Mouse (Mus musculus) liver, adult 2 months (tissue): ENCODE measurements around the gene Toe1. TPM values are rescaled to one million over a fixed set of nuclear protein-coding genes. Genes with fewer than 3 reads are reported as not detected.
A peak's percentile ranks its signal among the peaks of the same experiment; 100 is the strongest.

Experiments
- DNase-seq: peaks from one replicate; pipeline ENCODE4 v3.0.0-alpha.2; 2011; ENCODE audit warnings: low read depth, low spot score; ENCODE audit errors: extremely low read depth
- H3K27ac ChIP-seq: fragments of 200-500 bp; replicated peaks from 2 replicates; pipeline ENCODE4 v1.5.1; 2012; ENCODE audit warnings: low read depth, mild to moderate bottlenecking, control low read depth, inconsistent platforms, low read length; ENCODE audit not compliant: insufficient read depth
- H3K27me3 ChIP-seq: fragments of 200-500 bp; 2 replicates; pipeline ENCODE4 v1.6.1; 2012; ENCODE audit warnings: mild to moderate bottlenecking, moderate library complexity, low read length, inconsistent platforms; ENCODE audit not compliant: control insufficient read depth, insufficient read depth
- H3K36me3 ChIP-seq: fragments of 200-500 bp; 2 replicates; pipeline ENCODE4 v1.6.1; 2012; ENCODE audit warnings: low read length, inconsistent platforms; ENCODE audit not compliant: control insufficient read depth, insufficient read depth
- H3K4me1 ChIP-seq: fragments of 200-500 bp; 2 replicates; pipeline ENCODE4 v1.6.1; 2011; ENCODE audit warnings: low read length; ENCODE audit not compliant: control insufficient read depth, insufficient read depth
- H3K4me3 ChIP-seq: fragments of 200-500 bp; 2 replicates; pipeline ENCODE4 v1.5.1; 2011; ENCODE audit warnings: low read depth, mild to moderate bottlenecking, control low read depth, low read length, moderate library complexity; ENCODE audit not compliant: insufficient read depth
- H3K79me2 ChIP-seq: fragments of 200-500 bp; 2 replicates; pipeline ENCODE4 v1.6.1; 2012; ENCODE audit warnings: inconsistent platforms, mild to moderate bottlenecking, low read length, moderate library complexity; ENCODE audit not compliant: control insufficient read depth, insufficient read depth
- H3K9ac ChIP-seq: fragments of 200-500 bp; 2 replicates; pipeline ENCODE4 v1.6.1; 2012; ENCODE audit warnings: low read depth, mild to moderate bottlenecking, control low read depth, inconsistent platforms, low read length
- CTCF ChIP-seq: fragments of 200-500 bp; IDR thresholded peaks from 2 replicates; pipeline ENCODE4 v1.5.1; 2011; ENCODE audit warnings: low read depth, low read length, control low read depth
- POLR2A ChIP-seq: fragments of 200-500 bp; IDR thresholded peaks from 2 replicates; pipeline ENCODE4 v1.6.1; 2011; ENCODE audit warnings: low read length, control low read depth; ENCODE audit not compliant: insufficient read depth; ENCODE audit errors: extremely low read depth
- WGBS: fragments of 180-500 bp; shearing (Covaris S2); methylation state at CpG from one replicate; pipeline ENCODE4 v1.1.7; 2018; 5-methylcytosine and 5-hydroxymethylcytosine counted together
- polyA plus RNA-seq: library from polyadenylated mRNA; depleted of rRNA; stranded (reverse); fragments of >200 nt; gene quantifications from 2 replicates; pipeline ENCODE4 v1.2.3, GENCODE M21; 2012; rRNA removed
- total RNA-seq: library from RNA; depleted of rRNA; stranded (reverse); fragments of >200 nt; gene quantifications from 2 replicates; pipeline ENCODE4 v1.2.3, GENCODE M21; 2014; rRNA removed

Gene Toe1
- total and polyA plus RNA-seq, 2 experiments = 10.9 to 11.7 TPM

DNA sequence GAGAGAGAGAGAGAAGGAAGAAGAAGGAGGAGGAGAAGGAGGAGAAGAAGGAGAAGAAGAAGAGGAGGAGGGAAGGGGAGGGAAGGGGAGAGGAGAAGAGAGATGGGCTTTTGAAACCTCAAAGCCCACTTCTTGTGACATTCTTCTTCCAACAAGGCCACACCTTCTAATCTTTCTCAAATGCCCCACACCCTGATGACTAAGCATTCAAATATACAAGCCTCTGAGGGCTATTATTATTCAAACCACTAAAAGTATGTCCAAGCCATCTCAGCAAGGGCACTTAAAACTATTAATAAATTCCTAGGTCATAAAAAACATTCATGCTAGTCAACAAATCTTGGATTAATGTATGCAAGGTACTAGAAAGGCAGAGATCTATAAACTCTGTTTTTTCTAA, 38.4 kb downstream of the Toe1 start:
- H3K27me3 ChIP-seq = no peaks in the 10 kb centered on the region
- no peak overlapping the region for H3K4me3 ChIP-seq
- H3K27ac ChIP-seq = no peak overlapping the region
- H3K4me1 ChIP-seq = no peaks in the 10 kb centered on the region
- no peaks in the 10 kb centered on the region for H3K79me2 ChIP-seq
- H3K9ac ChIP-seq = no peak overlapping the region
- TF ChIP-seq POLR2A (no peak), CTCF (no peak)
- peaks cover 8% of the 10 kb centered on the region; the same call in 1 of the 2 replicates for H3K36me3 ChIP-seq
- DNase-seq = no peak

- H3K36me3 ChIP-seq = peaks cover 8% of the 10 kb centered on the region; the same call in 1 of the 2 replicates
- H3K27ac ChIP-seq = no peak overlapping the region
- TF ChIP-seq POLR2A = no peak
- H3K4me3 ChIP-seq = no peak overlapping the region
- WGBS = 91% methylated on average over 5 of the region's 5 CpGs
- no peaks in the 10 kb centered on the region for H3K27me3 ChIP-seq
- H3K9ac ChIP-seq = no peak overlapping the region
- no peaks in the 10 kb centered on the region for H3K4me1 ChIP-seq
- no peak for DNase-seq
- H3K79me2 ChIP-seq = no peaks in the 10 kb centered on the region
Measured at GRCm38 (mm10) chr4:116768510-116768909, 38.9 kb downstream of the Toe1 start.

GRCm38 (mm10) chr4:116764001-116764400, 43.4 kb downstream of the Toe1 start:
- WGBS = 93% methylated on average over 5 of the region's 5 CpGs
- Histone ChIP-seq H3K4me1 (no peaks in the 10 kb centered on the region), H3K9ac (no peak overlapping the region), H3K4me3 (no peak overlapping the region), H3K36me3 (peaks cover 1% of the 10 kb centered on the region; the same call in 1 of the 2 replicates), H3K27me3 (no peaks in the 10 kb centered on the region), H3K79me2 (no peaks in the 10 kb centered on the region; the same call in 1 of the 2 replicates), H3K27ac (no peak overlapping the region)
- TF ChIP-seq POLR2A = no peak
- no peak for TF ChIP-seq CTCF
- DNase-seq = no peak

DNA sequence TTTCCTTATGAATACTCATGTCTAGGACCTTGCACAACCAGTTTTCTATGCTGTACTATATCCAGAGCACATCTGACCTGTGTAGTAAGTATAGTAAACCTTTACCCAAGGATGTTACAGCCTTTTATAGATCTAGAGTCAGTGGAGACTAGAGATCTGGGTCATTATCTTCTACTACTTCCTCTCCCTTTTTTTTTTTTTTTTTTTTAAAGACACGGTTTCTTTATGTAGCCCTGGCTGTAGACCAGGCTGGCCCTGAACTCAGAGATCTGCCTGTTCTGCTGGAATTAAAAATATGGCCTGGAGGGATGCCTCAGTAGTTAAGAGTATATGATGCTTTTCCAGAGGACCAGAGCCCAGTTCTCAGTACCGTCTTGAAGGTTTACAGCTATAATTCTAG, 45.5 kb downstream of the Toe1 start:
- no peaks in the 10 kb centered on the region for H3K27me3 ChIP-seq

GRCm38 (mm10) chr4:116749750-116750149, 57.7 kb downstream of the Toe1 start:
- H3K9ac ChIP-seq = no peak overlapping the region
- no peaks in the 10 kb centered on the region for H3K4me1 ChIP-seq
- no peaks in the 10 kb centered on the region for H3K27me3 ChIP-seq
- no peak overlapping the region for H3K27ac ChIP-seq
- H3K79me2 ChIP-seq = no peaks in the 10 kb centered on the region
- WGBS = 66% methylated on average over 2 of the region's 2 CpGs
- TF ChIP-seq POLR2A (no peak), CTCF (no peak)
- H3K36me3 ChIP-seq = peaks cover 10% of the 10 kb centered on the region; the same call in 1 of the 2 replicates
- H3K4me3 ChIP-seq = no peak overlapping the region
- peak; percentile 53 for DNase-seq

More for the DNA sequence above, 45.5 kb downstream of the Toe1 start:
- Histone ChIP-seq H3K36me3 (peaks cover 1% of the 10 kb centered on the region; the same call in 1 of the 2 replicates), H3K27ac (no peak overlapping the region), H3K4me1 (no peaks in the 10 kb centered on the region), H3K9ac (no peak overlapping the region), H3K4me3 (no peak overlapping the region), H3K79me2 (no peaks in the 10 kb centered on the region; the same call in 1 of the 2 replicates)
- TF ChIP-seq POLR2A = no peak
- TF ChIP-seq CTCF = no peak
- DNase-seq = no peak
- WGBS = 84% methylated on average over 2 of the region's 2 CpGs

Other genes starting within 250 kb of the Toe1 start
- 72.2 and 76.3 TPM in 2 replicates for gene Gpbp1l1, start 250.0 kb downstream of the Toe1 start, total RNA-seq
- 16.7 and 19.9 TPM in 2 replicates for gene Gpbp1l1, start 250.0 kb downstream of the Toe1 start, polyA plus RNA-seq
- 3.1 and 4.4 TPM in 2 replicates for gene Ccdc17, start 211.0 kb downstream of the Toe1 start, total RNA-seq
- 5.3 and 7.6 TPM in 2 replicates for gene Ccdc17, start 211.0 kb downstream of the Toe1 start, polyA plus RNA-seq
- gene Nasp, start 179.7 kb downstream of the Toe1 start, total RNA-seq = 11.1 and 12.4 TPM in 2 replicates
- gene Nasp, start 179.7 kb downstream of the Toe1 start, polyA plus RNA-seq = 1.5 and 2.0 TPM in 2 replicates
- gene Akr1a1, start 156.0 kb downstream of the Toe1 start, total RNA-seq = 337 and 363 TPM in 2 replicates
- gene Akr1a1, start 156.0 kb downstream of the Toe1 start, polyA plus RNA-seq = 517 and 533 TPM in 2 replicates
- 868 and 925 TPM in 2 replicates for gene Prdx1, start 122.1 kb downstream of the Toe1 start, total RNA-seq
- gene Prdx1, start 122.1 kb downstream of the Toe1 start, polyA plus RNA-seq = 376 and 421 TPM in 2 replicates
- gene Mmachc, start 99.2 kb downstream of the Toe1 start, total RNA-seq = 10.3 and 11.3 TPM in 2 replicates
- 15.7 and 17.3 TPM in 2 replicates for gene Mmachc, start 99.2 kb downstream of the Toe1 start, polyA plus RNA-seq
- gene Ccdc163, start 99.1 kb downstream of the Toe1 start, total RNA-seq = 2.7 and 4.2 TPM in 2 replicates
- 9.3 and 13.1 TPM in 2 replicates for gene Ccdc163, start 99.1 kb downstream of the Toe1 start, polyA plus RNA-seq
- gene Tesk2, start 86.7 kb downstream of the Toe1 start, total RNA-seq = 11.5 and 13.6 TPM in 2 replicates
- 7.2 and 7.8 TPM in 2 replicates for gene Tesk2, start 86.7 kb downstream of the Toe1 start, polyA plus RNA-seq
- gene Mutyh, start 83 bp upstream of the Toe1 start, total RNA-seq = 0.28 and 1.5 TPM in 2 replicates
- 0.29 and 1.2 TPM in 2 replicates for gene Mutyh, start 83 bp upstream of the Toe1 start, polyA plus RNA-seq
- 0.18 TPM in 1 of 2 replicates, not detected in the other for gene Hpdl, start 14.1 kb upstream of the Toe1 start, total RNA-seq
- 0.11 and 0.15 TPM in 2 replicates for gene Hpdl, start 14.1 kb upstream of the Toe1 start, polyA plus RNA-seq
- gene Zswim5, start 69.7 kb upstream of the Toe1 start, total RNA-seq = 0.65 and 0.87 TPM in 2 replicates
- 1.1 and 1.2 TPM in 2 replicates for gene Zswim5, start 69.7 kb upstream of the Toe1 start, polyA plus RNA-seq
- gene Urod, start 186.8 kb upstream of the Toe1 start, total RNA-seq = 87.9 and 97.6 TPM in 2 replicates
- gene Urod, start 186.8 kb upstream of the Toe1 start, polyA plus RNA-seq = 89.0 and 104 TPM in 2 replicates
- 22.6 and 23.7 TPM in 2 replicates for gene Hectd3, start 187.7 kb upstream of the Toe1 start, total RNA-seq
- 57.6 and 83.2 TPM in 2 replicates for gene Hectd3, start 187.7 kb upstream of the Toe1 start, polyA plus RNA-seq
- 8.0 and 9.5 TPM in 2 replicates for gene Eif2b3, start 211.8 kb upstream of the Toe1 start, total RNA-seq
- 3.9 and 4.5 TPM in 2 replicates for gene Eif2b3, start 211.8 kb upstream of the Toe1 start, polyA plus RNA-seq